Mouse (Mus musculus) adrenal gland, adult 8-10 months (tissue): Measurements from ENCODE around the gene Hvcn1. TPM values are rescaled to one million over a fixed set of nuclear protein-coding genes. Genes with fewer than 3 reads are reported as not detected.

ENCODE experiments used
- DNase-seq: peaks from one replicate; pipeline ENCODE4 v3.0.0; 2022
- total RNA-seq, 4 experiments: library from RNA; stranded (reverse); gene quantifications; 2 replicates each; pipeline ENCODE4 v1.2.4; 2022

Hvcn1 gene
- total RNA-seq, 4 experiments from 2014 or later: 1.8 to 8.0 (median 4.2) TPM

DNA sequence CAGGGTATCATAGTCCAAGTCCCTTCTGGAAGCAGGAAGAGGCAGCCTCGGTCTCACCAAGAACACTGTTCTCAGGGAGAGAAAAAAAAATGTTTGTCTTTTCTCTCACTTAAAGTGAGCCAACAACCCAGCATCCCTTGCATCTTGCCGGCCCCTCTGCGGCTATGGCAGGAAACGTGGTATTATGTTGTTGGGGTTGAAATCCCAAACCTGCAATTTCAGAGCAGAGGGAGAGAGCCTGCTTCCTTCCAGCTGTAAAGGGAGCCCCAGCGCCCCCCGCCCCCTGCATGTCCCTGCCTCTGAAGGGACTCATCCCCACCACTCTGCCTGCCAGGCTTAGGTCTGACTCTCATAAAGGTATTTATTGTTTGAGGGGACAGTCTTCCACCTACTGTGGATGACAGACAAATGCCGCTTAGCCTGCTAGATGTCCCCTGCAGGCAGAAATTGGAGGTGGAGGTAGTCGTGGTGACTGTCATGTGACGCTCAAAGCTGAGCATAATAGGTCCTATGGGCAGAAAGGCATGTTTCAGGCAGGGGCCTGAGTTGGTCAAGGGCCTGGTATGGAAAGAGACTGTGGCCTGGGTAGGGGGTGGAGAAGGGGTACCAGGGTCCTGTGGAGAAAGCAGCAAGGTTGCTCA, 28.7 kb downstream of the Hvcn1 start:
- DNase-seq: no peak

DNA sequence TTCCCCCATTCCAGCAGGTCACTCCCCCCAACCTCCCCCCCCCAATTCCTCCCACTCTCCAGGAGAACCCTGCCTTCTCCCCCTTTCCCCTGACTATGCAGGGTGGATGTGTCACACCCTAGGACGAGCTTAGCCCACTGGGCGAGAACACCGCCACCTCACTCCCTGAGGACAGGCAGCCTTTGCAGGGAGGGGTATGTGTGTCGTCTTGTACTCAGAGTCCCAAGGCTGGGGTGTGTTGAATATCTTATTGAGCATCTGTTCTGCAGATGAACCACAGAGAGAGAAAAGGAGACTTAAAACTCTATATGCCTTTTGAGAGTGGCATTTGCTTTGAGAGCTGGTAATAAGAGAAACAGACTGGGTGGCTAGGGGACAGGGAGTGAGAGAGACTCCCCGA, 30.6 kb downstream of the Hvcn1 start:
- DNase-seq: no peak

DNA sequence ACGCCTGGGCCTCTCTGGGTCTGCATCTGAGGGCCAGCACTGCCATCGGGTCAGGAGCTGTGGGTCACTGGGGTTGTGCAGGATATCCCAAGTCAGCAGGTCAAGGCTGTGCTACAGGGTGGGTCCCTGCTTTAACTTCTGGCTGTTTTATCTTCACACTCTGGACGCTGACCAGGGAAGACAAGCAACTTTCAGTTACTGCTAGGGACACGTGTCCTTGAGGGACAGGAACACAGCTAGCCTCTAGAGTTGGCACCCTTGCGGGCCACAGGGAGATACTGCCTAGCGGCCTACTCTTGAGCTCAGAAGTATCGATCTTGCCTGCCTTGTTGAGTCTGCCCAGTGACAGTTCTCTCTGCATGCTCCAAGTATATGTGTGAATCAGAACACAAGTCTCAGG, 33.0 kb downstream of the Hvcn1 start:
- no peak for DNase-seq

DNA sequence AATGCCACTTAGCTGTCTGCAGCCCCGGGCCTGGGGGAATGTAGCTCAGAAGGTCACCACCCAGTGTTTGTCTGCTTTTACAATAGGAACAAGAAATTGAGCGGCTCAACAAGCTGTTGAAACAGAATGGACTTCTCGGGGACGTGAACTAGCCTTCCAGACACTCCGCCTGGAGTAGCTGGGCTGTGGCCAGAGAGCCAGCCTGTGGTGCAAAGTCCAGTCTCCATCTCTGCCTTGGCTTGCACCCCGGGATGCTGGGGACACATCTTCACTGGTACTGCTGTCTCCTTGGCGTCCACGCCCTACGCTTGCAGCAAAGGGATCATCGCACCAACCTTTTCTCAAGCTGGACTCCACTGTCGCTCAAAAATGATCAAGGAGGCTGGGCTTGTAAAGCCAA, 33.9 kb downstream of the Hvcn1 start:
- DNase-seq: no peak

DNA sequence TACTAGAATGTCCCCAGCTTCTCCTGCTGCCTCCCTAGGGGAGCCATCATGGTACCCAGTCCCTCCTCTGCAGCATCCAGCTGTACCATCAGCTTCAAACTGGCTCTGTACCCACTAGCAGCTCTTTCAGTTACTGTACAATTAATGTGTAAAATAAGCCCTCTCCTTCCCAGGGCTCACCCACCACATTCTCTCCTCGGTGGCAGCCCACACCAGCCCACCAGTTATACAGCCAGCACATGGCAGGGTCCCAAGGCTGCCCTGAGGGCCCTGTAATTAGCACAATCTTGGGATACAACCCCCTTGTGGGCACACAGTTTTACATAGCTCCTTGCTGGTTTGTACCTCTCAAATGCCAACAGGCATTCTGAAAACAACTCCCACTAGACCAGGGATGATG, 34.4 kb downstream of the Hvcn1 start:
- no peak for DNase-seq

DNA sequence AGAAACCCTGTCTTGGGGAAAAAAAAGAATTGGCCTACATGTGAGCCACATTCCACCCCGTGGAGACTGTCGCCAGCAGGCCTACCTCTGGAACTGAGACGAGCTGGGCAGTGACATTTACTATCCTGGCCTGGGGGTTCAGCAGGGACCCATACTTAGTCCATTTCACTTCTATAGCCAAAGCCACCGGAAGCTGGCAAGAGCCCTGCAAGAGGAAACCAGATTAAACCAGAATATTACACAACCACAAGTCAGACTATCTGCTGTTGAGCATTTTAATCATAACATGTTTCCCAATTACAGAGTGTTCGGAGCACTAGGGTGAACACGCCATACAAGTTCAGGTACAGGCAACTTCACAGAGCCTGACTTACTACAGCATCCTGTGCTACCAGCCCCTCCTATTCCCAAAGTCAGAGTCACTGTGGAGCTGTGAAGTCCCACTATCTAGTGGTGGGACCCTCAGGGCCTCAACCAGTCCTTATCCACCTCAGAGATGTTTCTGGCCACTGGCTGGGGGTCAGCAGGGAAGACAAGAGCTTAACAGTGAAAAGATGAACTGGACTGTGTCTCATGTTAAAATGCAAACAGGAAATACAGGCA, 36.0 kb downstream of the Hvcn1 start:
- no peak for DNase-seq

DNA sequence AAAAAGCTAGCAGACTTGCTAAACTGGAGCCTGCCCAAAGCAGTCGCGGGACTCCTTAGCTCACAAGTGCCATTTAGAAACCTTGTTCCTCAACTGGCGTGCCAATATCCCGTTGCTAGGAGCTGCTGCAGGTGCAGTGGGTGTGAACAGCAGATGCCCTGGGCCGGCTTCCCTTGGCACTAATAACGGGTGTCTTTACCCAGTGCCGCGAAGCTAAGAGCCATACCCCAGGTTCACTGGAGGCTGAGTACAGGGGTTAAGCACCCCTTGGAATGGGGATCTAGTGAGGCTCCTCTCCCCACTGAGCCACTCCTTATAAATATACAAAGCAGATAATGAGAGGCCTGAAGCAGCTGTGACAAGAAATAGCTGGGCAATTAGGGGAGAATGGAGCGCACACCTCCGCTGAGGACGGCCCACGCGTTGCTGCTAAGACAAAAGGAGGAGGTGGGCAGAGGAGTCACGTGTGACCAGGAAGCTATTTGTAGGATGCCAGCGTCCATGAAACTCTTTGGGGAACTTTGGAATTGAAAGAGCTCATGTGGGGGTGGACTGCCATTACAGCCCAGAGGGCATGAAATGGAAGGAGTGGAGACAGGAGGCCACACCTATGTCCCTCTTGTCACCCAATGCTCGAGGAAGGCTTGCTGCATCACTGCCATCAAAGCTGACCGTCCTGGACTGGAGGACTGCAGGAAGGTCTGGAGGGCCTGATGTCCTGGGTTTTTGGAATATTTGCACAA, 37.3 kb downstream of the Hvcn1 start:
- no peak for DNase-seq

DNA sequence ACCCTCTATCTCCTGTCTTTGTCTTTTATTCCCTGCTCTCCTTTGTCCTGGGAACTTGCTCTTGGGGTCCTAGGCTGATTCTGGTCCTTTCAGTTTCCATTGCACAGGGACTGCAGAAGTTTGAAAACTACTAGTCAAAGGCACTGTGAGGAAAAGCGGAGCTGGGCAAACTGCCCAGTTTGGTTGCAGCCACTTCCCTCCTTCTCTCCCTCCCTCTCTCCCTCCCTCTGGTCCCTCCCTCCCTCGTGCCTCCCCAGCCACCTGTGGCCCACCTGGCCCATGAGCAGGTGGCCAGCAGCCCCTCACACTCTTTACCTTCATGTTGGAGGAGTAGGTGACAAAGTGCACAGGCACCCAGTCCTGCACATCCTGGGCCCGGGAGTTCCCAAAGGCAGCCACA, 38.6 kb downstream of the Hvcn1 start:
- DNase-seq: no peak

DNA sequence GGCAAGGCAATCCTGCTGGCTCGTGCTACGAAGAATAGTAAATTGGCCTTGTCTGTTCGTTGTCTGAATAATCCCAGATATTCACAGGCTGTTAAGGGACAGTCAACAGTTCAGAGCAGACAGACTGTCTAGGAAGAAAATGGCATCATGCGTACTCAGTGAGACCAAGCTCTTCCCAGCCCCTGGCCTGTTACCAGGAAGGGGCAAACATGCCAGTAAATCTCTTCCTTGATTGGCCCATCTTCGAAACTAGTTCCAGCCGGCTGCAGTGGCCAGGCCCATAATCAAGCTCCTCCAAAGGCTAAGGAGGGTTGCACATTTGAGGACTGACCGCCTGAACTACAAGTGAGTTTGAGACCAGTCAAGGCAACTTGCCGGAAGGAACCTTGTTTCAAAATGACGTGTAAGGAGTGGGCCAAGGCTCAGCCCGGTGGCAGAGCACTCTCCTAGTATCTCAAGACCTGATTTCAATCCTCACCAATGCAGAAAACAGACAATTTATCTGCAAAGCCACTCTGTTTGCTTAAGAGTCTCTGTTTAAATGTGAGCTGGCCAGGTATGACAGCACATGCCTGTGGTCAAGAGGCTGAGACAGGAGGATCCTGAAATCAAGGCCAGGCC, 40.1 kb downstream of the Hvcn1 start:
- no peak for DNase-seq

DNA sequence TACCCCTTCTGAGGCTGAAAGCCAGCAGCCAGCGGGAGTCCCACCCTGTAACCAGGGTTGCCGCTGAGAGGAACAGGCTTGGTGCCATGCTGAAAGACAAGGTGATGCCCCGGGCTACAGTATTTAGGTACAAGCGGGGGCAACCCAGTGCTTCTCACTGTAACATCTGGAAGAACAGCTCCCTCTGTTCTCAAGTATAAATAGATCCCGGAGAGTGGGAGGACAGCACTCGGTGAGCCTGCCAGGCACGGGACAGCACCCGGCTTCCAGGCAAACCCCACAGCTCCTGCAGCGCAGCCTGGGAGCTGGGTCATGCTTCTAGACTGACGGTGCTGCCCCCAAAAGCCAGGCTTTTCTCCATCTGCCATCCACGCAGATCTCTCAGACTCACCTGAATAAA, 40.9 kb downstream of the Hvcn1 start:
- no peak for DNase-seq

DNA sequence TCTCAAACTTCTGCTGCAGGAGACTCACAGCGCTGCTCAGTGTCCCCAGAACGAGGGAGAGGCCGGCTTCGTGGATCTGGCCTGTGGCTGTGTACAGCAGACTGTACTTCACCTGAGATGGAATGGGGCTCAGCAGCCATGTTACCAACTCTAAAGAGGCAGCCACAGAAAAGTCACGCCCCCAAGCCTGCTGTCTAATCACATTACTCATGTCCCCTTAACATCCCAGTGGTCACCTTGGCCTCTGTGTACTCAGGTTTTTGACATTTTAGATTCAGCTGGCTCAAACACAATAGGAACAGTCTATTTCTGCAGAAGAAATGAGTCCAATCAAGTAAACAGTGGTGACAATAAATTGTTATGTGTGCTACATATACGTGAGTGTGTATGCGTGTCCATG, 41.3 kb downstream of the Hvcn1 start:
- DNase-seq: no peak

DNA sequence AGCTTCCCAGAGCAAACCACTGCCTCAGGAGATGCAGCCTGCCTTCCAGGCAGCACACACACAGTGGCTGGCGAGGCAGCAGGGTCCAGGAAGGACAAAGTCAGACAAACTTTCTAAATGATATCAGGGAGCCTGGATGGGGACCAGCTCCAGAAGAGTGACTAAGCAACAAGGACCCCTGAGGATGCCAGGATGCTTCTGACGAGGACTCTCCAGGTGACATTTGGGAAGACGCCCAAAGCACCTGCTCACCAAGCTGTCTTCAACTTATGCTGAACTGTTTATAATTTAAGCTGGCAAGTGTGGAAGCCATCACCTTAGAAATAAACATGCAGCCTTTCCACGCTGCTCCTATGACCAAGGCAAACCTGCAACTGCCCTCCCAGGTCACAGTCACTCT, 42.7 kb downstream of the Hvcn1 start:
- no peak for DNase-seq

DNA sequence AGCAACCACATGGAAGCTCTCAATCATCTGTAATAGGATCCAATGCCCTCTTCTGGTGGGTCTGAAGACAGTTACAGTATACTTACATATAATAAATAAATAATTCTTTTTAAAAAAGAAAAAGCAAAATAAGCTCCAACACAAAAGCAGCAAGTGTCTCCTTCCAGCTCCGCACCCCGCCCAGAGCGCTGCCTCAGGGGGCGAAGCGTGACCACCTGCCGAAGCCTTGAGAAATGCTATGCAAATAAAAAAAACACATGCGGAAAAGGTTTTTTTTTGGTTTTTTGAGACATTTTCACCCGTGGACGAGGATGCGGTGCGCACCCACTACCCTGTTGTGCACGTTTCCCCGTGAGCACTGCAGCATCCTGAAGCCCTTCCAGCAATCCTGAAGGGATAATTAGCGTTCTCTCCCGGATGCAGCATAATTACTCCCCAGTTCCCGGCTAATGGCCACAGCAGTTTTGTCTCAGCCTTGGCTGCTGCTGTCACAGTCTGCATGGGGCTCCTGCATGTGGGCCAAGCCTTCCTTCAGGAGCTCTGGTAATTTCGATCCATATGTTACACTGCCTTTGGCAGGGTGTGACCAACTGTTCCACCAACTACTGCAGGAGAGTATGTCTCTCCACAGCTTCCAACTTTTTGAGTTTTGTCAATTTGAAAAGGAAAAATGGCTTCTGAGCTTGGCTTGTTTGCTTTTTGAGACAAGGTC, 45.4 kb downstream of the Hvcn1 start:
- DNase-seq: no peak

DNA sequence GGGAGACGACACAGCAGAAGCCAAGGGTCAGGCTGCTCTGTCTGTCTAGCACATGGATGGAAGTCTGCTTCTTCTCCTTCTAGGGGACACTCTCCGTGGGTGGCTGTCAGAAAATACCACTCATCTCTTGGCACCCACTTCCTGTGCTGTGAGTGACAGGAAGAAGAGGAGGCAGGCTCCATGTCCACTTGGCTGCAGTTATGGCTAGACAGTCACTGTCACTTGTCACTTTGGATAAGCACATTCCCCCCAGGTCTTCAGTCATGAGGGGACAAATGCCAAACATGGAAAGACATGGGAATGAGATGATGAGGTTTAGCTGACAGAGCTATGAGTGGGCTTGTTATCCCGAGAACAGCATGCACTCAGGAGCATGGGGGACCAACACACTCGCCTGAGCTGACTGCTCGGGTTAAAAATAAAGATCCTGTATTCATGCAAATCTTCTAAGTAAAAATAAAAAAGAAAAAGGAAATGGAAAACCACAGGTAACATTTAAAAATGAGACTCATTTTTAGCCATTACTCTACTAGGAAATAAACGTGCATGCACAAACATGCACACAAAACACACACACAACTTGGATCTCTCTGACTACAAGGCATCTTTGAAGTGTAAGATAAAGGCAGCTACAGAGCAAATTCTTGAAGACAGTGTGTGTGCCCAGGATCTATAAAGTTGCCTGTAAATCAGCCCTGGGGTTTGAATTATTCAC, 51.6 kb downstream of the Hvcn1 start:
- no peak for DNase-seq

DNA sequence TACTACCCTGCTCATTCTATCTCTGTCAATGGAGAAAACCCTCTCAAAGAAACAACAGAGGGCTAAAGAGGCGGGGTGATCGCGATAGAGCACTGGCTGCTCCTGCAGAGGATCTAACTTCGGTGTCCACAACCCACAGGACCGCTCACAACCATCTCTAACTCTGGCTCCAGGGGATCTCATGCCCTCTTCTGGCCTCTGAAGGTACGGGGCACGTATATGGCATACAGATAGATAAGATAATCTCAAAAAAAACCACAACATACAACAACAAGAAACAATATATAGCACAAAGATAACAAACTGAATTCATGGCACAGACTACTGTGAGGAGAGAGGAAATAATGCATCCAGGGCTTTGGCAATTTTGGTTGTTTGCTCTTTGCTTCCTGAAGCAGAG, 55.5 kb downstream of the Hvcn1 start:
- no peak for DNase-seq

DNA sequence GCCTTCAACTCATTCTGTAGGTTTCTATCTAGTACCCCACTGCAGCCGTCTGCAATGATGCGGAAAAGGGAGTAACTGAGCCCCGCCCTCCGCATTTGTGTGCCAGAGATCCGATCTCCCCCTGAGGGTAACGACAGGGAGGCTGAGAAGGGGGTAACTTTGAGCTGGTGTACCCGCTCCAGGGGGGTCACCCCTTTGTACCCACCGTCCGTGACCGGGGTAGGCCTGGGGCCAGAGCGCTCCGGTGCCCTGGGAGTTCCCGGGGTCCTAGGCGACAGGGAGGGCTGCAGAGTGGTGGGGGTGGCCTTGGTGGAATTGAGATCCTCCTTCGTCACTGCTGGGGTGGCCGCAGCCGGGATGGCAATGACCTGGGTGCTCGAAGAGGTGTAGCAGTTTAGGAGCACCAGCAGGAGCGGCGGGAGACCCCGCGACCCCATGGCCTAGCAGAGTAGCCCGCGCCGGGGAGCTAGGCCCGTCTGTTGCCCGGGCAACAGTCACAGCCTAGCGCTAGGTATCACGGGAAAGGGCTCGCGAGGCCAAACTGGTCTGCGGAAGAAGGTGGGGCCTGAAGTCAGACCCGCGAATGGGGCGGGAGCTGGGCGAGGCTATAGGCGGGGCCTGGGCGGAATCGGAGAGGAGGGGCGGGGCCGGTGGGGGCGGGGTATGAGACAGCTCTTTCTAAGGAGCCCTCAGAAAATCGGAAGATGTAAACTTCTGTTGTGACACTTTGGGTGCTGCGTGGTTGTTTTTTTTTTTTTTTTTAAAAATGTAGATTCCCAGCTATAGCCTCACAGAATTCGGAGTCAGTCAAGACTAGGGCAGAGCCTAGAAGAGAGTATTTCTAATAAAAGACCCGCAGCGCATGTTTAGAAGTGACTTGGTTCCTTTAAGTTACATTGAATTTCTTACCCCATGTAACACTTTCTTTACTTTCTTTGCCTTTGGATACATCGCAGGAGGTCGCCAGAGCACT, 57.6 kb downstream of the Hvcn1 start, which contains the start of gene Tctn1:
TSS of gene Tctn1 (minus strand) at position 528 of the 973 bp plus-strand sequence.
- DNase-seq: peak; percentile 85

DNA sequence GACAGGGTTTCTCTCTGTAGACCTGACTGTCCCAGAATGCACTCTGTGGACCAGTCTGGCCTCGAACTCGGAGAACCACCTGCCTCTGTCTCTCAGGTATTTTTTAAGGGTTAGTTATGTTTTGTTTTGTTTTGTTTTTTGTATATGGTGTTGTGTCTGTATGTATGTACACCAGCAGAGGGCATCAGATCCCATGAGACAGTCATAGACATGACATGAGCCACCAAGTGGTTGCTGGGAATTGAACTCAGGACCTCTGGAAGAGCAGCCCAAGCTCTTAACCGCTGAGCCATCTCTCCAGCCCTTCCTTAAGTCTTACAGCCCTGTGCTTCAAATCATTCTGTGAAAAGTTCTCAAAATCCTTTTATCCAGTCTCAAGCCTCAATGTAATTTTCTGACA, 58.6 kb downstream of the Hvcn1 start:
- DNase-seq: no peak

DNA sequence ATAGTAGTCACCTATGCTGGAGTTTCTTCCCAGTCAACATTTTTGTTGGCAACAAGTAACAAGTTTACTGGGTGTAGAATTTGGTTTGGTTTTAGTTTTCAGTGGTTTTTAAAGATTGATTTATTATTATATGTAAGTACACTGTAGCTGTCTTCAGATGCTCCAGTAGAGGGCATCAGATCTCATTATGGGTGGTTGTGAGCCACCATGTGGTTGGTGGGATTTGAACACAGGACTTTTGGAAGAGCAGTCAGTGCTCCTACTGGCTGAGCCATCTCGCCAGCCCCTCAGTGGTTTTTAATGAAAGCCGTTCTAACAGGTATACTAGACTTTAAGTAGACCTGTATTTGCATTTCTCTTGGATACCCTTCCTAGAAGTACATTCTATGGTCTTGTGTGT, 59.3 kb downstream of the Hvcn1 start:
- DNase-seq: no peak

DNA sequence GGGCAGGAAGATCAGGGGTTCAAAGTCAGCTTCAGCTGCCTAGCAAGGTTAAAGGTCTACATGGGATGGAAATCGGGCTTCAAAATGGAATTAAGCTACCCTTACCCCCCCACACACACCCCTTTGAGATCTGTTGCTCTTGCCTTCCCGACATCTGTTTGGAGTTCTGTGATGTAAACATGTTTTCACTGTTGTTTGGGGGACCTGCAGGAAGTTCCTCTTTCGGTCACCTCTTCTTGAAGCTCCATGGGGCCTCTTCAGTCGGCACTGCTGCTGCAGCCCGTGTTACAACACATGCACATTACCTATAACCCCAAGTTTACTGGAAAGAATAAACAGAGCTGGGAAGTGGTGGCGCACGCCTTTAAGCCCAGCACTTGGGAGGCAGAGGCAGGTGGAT, 60.5 kb downstream of the Hvcn1 start:
- DNase-seq: no peak

DNA sequence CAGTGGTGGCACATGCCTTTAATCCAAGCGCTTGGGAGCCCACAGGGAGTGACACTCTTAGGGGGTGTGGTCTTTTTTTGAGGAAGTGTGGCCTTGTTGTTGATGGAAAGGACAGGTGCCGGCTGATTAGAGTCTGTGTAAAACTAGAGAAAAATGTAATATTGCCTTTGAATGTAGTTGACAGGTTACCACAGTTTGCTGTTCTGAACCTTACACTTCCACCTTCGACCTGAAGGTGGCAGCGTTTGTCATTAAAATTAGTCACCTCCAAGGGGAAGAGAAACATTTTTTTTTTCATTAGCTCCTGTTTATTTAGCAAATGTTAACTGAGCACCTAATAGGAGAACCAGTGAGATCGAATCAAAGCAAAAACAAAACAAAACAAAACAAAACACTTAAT, 61.3 kb downstream of the Hvcn1 start:
- DNase-seq: peak; percentile 45
